Mouse (Mus musculus): ENCODE results near the gene Fbln1. TPM values are rescaled to one million over a fixed set of nuclear protein-coding genes. Genes with fewer than 3 reads are reported as not detected.

The Fbln1 gene
- polyA plus RNA-seq, 1 experiment from 2014 or later = 119 TPM

DNA sequence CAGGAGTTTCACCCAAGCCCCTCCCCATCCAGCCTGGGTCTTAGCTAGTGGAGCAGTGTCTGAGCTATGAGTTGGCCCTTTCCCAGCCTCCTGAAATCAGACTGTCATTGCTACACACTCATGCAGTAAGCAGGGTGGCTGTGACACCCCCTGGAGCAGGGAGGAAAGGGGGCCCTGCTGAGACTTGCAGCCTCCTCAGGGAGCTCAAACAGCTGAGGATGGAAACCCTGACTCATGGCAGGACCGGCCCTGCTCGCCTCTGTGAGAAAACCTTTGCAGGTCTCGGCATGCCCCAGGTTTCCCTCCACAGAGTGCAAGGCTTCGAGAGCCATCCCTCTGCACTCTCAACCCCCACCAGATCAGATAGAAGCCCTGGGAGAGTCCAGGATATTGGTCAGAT is 27.9 kb downstream of the Fbln1 start:
- Histone ChIP-seq H3K4me3 (ENCODE audit: low read depth, low read length) (no peak overlapping the region), H3K9ac (ENCODE audit: low read depth, low read length) (no peak overlapping the region), H3K27me3 (ENCODE audit: control insufficient read depth, insufficient read depth, low read length) (no peaks in the 10 kb centered on the region), H3K4me2 (replicated peaks; ENCODE audit: low read depth, low read length) (no peak overlapping the region), H3K36me3 (ENCODE audit: control insufficient read depth, insufficient read depth, low read length) (0 out of 2 replicates have a peak, but pooled peaks cover 3% of the 10 kb centered on the region), H3K27ac (ENCODE audit: low read depth, low read length) (no peak overlapping the region), H3K9me3 (ENCODE audit: control insufficient read depth, low read length) (no peaks in the 10 kb centered on the region), H3K4me1 (replicated peaks; ENCODE audit: control insufficient read depth, insufficient read depth, low read length) (no peaks in the 10 kb centered on the region)
- ATAC-seq (ENCODE audit: low FRiP score) (no peak), DNase-seq (ENCODE audit: low spot score) (no peak)
- WGBS = 93% methylated on average over 4 of the region's 4 CpGs

DNA sequence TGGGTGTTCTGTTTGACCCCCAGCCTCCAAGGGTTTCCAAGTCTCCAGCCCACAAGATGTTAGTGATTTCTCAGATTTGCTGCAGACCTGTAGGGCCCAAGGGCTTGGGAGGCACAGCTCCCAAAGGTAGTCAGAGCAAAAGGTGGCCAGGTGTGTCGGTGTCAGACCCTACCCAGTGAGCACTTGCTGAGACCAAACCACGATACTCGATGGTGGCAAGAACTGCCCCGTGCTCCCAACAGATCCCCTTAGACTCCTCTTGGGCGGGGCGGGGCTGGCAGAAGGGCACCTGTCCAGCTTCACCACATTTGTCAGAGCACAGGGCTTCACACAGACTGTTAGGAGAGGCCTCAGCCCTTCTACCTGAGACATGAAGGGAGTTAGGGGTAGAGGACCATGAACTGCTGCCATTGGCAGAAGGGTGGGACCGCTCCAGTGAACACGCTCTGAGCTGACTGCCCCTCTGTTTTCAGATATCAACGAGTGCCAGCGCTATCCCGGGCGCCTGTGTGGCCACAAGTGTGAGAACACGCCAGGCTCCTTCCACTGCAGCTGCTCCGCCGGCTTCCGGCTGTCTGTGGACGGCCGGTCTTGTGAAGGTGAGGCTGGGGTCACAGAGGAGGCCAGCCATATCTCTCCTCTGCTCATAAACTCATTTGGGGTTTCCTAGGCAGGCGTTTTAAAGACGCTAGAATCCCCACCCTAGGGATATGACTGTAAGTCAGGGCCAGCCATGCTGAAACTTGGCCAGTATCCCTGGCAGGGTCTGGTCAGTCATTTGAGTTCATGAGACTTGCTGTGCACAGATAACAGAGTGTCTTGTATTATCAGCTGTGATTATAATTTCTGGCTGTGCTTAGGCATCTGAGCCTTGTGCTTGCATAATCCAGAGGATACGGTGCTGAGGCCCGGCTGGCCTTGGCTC is 33.3 kb downstream of the Fbln1 start:
- H3K27ac ChIP-seq (ENCODE audit: low read depth, low read length) = no peak overlapping the region
- no peak for DNase-seq (ENCODE audit: low spot score)
- 93% methylated on average over 22 of the region's 22 CpGs for WGBS
- no peaks in the 10 kb centered on the region for H3K9me3 ChIP-seq (ENCODE audit: control insufficient read depth, low read length)
- no peak for ATAC-seq (ENCODE audit: low FRiP score)
- H3K4me2 ChIP-seq (replicated peaks; ENCODE audit: low read depth, low read length) = no peak overlapping the region
- no peaks in the 10 kb centered on the region for H3K4me1 ChIP-seq (replicated peaks; ENCODE audit: control insufficient read depth, insufficient read depth, low read length)
- no peak overlapping the region for H3K9ac ChIP-seq (ENCODE audit: low read depth, low read length)
- H3K4me3 ChIP-seq (ENCODE audit: low read depth, low read length) = no peak overlapping the region
- peaks cover 5% of the 10 kb centered on the region; the same call in 1 of the 2 replicates for H3K36me3 ChIP-seq (ENCODE audit: control insufficient read depth, insufficient read depth, low read length)
- no peaks in the 10 kb centered on the region for H3K27me3 ChIP-seq (ENCODE audit: control insufficient read depth, insufficient read depth, low read length)

DNA sequence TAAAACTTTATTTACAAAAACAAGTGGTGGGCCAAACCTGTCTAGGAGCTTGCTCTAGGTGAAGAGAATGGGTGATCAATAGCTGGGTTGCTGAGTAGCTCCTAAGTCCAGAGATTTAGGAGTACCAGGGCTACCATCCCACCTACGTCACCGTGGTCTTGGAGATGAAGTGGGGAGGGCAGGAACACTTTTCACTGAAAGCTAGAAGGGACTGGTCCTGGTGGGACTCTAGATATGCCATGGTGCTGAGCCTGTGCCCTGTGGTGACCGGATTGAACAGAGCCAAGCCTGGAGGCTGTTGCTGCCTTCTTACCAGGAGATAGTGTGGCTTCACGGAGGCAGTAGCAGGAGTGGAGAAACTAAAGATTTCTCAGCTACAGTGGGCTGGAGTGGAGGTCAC is 34.3 kb downstream of the Fbln1 start:
- Histone ChIP-seq H3K4me2 (replicated peaks; ENCODE audit: low read depth, low read length) (no peak overlapping the region), H3K4me1 (replicated peaks; ENCODE audit: control insufficient read depth, insufficient read depth, low read length) (no peaks in the 10 kb centered on the region), H3K27me3 (ENCODE audit: control insufficient read depth, insufficient read depth, low read length) (no peaks in the 10 kb centered on the region), H3K9me3 (ENCODE audit: control insufficient read depth, low read length) (no peaks in the 10 kb centered on the region), H3K27ac (ENCODE audit: low read depth, low read length) (no peak overlapping the region), H3K36me3 (ENCODE audit: control insufficient read depth, insufficient read depth, low read length) (peaks cover 5% of the 10 kb centered on the region; the same call in 1 of the 2 replicates), H3K4me3 (ENCODE audit: low read depth, low read length) (no peak overlapping the region), H3K9ac (ENCODE audit: low read depth, low read length) (no peak overlapping the region)
- WGBS = 94% methylated on average over 4 of the region's 4 CpGs
- ATAC-seq (ENCODE audit: low FRiP score) = no peak
- DNase-seq (ENCODE audit: low spot score) = no peak

DNA sequence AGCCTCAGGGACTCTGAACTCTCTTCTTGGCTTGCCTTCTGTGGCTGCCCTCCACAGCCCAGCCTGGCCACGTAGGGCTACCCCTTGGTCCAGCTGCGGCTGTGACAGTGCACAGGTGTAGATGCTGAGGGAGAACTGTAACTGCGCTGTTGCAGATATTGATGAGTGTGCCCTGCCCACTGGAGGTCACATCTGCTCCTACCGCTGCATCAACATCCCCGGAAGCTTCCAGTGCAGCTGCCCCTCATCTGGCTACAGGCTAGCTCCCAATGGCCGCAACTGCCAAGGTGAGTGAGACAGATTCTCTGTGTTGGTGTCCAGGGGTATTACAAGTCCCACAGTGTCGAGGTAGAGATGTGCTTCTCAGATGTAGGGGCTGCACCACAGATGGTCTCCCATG is 36.1 kb downstream of the Fbln1 start:
- Histone ChIP-seq H3K9ac (ENCODE audit: low read depth, low read length) (no peak overlapping the region), H3K27me3 (ENCODE audit: control insufficient read depth, insufficient read depth, low read length) (no peaks in the 10 kb centered on the region), H3K4me3 (ENCODE audit: low read depth, low read length) (no peak overlapping the region), H3K27ac (ENCODE audit: low read depth, low read length) (no peak overlapping the region), H3K4me2 (replicated peaks; ENCODE audit: low read depth, low read length) (no peak overlapping the region), H3K9me3 (ENCODE audit: control insufficient read depth, low read length) (no peaks in the 10 kb centered on the region), H3K36me3 (ENCODE audit: control insufficient read depth, insufficient read depth, low read length) (peaks cover 8% of the 10 kb centered on the region; the same call in 1 of the 2 replicates), H3K4me1 (replicated peaks; ENCODE audit: control insufficient read depth, insufficient read depth, low read length) (no peaks in the 10 kb centered on the region)
- DNase-seq (ENCODE audit: low spot score) (no peak), ATAC-seq (ENCODE audit: low FRiP score) (no peak)
- 93% methylated on average over 7 of the region's 7 CpGs for WGBS

DNA sequence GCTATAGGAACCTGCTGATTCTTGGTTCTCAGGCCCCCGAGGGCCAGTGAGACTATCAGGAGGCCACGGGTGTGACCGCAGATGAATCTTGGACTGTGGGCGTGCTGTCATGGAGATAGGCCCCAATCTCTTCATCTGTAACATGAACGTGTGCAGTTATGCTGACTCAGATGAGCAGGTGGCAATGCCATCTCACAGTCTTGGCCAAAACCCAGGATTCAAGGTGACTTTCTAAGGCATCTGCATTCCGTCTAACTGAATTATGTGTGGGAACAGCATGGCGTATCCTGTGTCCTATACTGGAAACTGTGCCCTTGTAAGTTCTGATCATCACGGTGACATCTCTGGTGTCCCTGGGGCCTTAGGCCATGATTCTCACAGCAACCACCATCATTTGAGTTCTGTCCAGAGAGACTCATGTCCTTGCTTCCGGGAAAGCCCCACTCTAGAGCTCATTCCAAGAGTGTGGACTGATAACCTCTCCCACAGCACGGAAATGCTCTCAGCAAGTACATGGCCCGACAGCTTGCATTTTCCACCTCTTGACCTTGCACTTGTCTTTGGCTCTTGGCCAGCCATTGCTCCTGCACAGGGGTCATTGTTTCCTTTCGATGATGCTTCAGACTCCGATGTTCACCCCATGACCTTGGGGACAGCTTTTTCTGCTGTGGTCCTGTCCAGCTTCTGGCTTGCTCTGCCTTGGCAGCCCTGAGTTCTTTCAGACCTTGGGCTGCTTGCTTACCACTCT is 38.8 kb downstream of the Fbln1 start:
- Histone ChIP-seq H3K4me3 (ENCODE audit: low read depth, low read length) (no peak overlapping the region), H3K27ac (ENCODE audit: low read depth, low read length) (no peak overlapping the region), H3K27me3 (ENCODE audit: control insufficient read depth, insufficient read depth, low read length) (no peaks in the 10 kb centered on the region), H3K9me3 (ENCODE audit: control insufficient read depth, low read length) (no peaks in the 10 kb centered on the region), H3K4me2 (replicated peaks; ENCODE audit: low read depth, low read length) (no peak overlapping the region), H3K36me3 (ENCODE audit: control insufficient read depth, insufficient read depth, low read length) (peaks cover 6% of the 10 kb centered on the region; the same call in 1 of the 2 replicates), H3K9ac (ENCODE audit: low read depth, low read length) (no peak overlapping the region), H3K4me1 (replicated peaks; ENCODE audit: control insufficient read depth, insufficient read depth, low read length) (no peaks in the 10 kb centered on the region)
- 92% methylated on average over 13 of the region's 13 CpGs for WGBS
- ATAC-seq (ENCODE audit: low FRiP score) (no peak), DNase-seq (ENCODE audit: low spot score) (no peak)

DNA sequence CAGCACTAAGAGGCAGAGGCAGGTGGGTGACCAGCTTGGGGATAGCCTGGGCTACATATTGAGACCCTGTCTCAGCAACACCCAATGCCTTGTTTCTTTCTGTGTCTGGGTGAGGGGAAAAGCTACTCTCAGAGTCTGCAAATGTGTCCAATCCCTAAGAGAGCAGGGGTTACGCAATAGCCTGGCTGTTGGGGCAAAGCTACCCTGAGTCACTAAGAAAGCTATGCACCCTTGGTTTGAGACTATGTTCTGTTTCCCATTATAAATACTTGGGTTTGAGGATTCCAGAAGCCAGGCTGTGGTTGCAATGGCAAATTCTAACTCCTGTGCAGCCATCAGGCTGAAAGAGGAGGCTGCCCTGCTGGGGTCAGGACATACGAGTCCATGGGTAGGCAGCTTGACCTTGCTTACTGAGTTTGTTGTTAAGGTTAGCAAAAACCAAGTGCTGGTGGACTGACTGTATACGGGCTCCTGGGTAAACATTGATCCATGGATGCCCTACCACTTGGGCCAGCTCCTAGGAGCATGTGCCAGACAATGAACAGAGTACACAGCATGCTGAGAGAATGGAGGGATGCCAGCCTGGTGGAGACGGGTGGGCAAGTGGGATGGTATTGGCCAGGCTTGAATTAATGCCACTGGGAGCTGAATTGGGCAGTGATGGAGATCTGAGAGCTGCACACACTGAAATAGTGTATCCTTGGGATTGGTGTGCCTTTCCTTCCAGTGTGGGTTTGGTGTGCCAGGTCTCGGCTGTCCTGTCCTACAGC is 39.7 kb downstream of the Fbln1 start:
- H3K27ac ChIP-seq (ENCODE audit: low read depth, low read length) = no peak overlapping the region
- H3K27me3 ChIP-seq (ENCODE audit: control insufficient read depth, insufficient read depth, low read length) = no peaks in the 10 kb centered on the region
- no peak overlapping the region for H3K4me3 ChIP-seq (ENCODE audit: low read depth, low read length)
- DNase-seq (ENCODE audit: low spot score) (no peak), ATAC-seq (ENCODE audit: low FRiP score) (no peak)
- no peak overlapping the region for H3K9ac ChIP-seq (ENCODE audit: low read depth, low read length)
- WGBS = 89% methylated on average over 5 of the region's 5 CpGs
- 0 out of 2 replicates have a peak, but pooled peaks cover 3% of the 10 kb centered on the region for H3K36me3 ChIP-seq (ENCODE audit: control insufficient read depth, insufficient read depth, low read length)
- H3K4me2 ChIP-seq (replicated peaks; ENCODE audit: low read depth, low read length) = no peak overlapping the region
- H3K9me3 ChIP-seq (ENCODE audit: control insufficient read depth, low read length) = no peaks in the 10 kb centered on the region
- no peaks in the 10 kb centered on the region for H3K4me1 ChIP-seq (replicated peaks; ENCODE audit: control insufficient read depth, insufficient read depth, low read length)

DNA sequence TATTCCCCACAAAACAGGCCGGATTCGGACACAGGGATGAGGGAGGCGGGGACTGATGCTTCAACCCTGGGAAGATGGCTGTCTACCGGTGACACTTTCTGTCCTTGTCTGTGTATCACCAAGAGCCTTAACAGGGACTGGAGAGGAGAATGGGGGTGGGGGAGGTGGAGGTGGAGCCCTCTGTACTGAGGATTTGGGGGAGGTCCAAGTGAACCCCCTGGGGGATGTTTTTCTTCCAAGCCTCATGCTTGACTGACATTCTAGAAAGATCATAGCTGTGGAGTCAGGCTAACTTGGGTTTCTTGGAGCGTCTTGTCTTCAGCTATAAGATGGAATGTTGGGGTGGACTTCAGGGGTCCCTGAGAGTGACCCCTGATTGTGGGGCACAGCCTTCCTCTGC is 40.3 kb downstream of the Fbln1 start:
- Histone ChIP-seq H3K9me3 (ENCODE audit: control insufficient read depth, low read length) (no peaks in the 10 kb centered on the region), H3K4me1 (replicated peaks; ENCODE audit: control insufficient read depth, insufficient read depth, low read length) (no peaks in the 10 kb centered on the region), H3K9ac (ENCODE audit: low read depth, low read length) (no peak overlapping the region), H3K27ac (ENCODE audit: low read depth, low read length) (no peak overlapping the region), H3K36me3 (ENCODE audit: control insufficient read depth, insufficient read depth, low read length) (0 out of 2 replicates have a peak, but pooled peaks cover 3% of the 10 kb centered on the region), H3K27me3 (ENCODE audit: control insufficient read depth, insufficient read depth, low read length) (no peaks in the 10 kb centered on the region), H3K4me2 (replicated peaks; ENCODE audit: low read depth, low read length) (no peak overlapping the region), H3K4me3 (ENCODE audit: low read depth, low read length) (no peak overlapping the region)
- ATAC-seq (ENCODE audit: low FRiP score) (no peak), DNase-seq (ENCODE audit: low spot score) (no peak)
- 93% methylated on average over 5 of the region's 5 CpGs for WGBS

DNA sequence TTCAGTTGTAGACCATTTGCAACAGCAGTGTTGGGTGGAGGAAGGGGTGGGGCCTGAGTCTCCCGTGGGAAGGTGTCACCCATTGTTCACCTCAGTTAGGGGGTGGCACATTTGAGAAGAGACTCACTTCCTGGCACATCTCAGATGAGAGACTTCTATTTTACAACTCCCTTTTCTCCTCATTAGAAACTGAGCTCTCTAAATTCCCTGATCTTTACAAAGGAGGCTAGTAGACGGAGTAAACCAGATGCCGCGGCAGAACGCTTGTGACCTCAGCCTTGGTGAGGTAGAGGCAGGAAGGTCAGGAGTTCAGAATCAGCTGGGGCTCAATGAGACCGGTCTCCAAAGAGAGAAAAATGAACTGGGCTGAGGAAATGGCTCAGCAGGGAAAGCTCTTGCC is 41.2 kb downstream of the Fbln1 start:
- H3K4me1 ChIP-seq (replicated peaks; ENCODE audit: control insufficient read depth, insufficient read depth, low read length) = no peaks in the 10 kb centered on the region
- H3K9me3 ChIP-seq (ENCODE audit: control insufficient read depth, low read length) = no peaks in the 10 kb centered on the region
- DNase-seq (ENCODE audit: low spot score) = no peak
- H3K9ac ChIP-seq (ENCODE audit: low read depth, low read length) = no peak overlapping the region
- H3K36me3 ChIP-seq (ENCODE audit: control insufficient read depth, insufficient read depth, low read length) = 0 out of 2 replicates have a peak, but pooled peaks cover 3% of the 10 kb centered on the region
- H3K4me3 ChIP-seq (ENCODE audit: low read depth, low read length) = no peak overlapping the region
- WGBS = 78% methylated on average over 6 of the region's 6 CpGs
- no peaks in the 10 kb centered on the region for H3K27me3 ChIP-seq (ENCODE audit: control insufficient read depth, insufficient read depth, low read length)
- ATAC-seq (ENCODE audit: low FRiP score) = no peak
- no peak overlapping the region for H3K4me2 ChIP-seq (replicated peaks; ENCODE audit: low read depth, low read length)
- H3K27ac ChIP-seq (ENCODE audit: low read depth, low read length) = no peak overlapping the region

Measured in hindbrain, embryonic 11.5 days (tissue).